Mouse (Mus musculus) MEL (cell line): ENCODE results near the gene Aplp2. TPM values are rescaled to one million over a fixed set of nuclear protein-coding genes. Genes with fewer than 3 reads are reported as not detected.

Experiments
- DNase-seq: peaks from one replicate; pipeline ENCODE4 v3.0.0; 2011; ENCODE audit warnings: low read depth, low spot score
- H3K27ac ChIP-seq: 2 replicates; pipeline ENCODE4 v1.5.1; 2012; ENCODE audit warnings: low read depth, mild to moderate bottlenecking, control low read depth, low read length, moderate library complexity; ENCODE audit not compliant: control insufficient read depth
- H3K27me3 ChIP-seq, 2 experiments: fragments of 150-350 bp in 1 of 2; sonication (generic) in 1 of 2; 2 replicates each; pipeline ENCODE4 v1.6.1; 2012; ENCODE audit warnings: low read length in 2 of 2, mild to moderate bottlenecking in 2 of 2, improper control_type of control experiment in 1 of 2, moderate library complexity in 1 of 2; ENCODE audit not compliant: insufficient read depth in 2 of 2, control insufficient read depth in 1 of 2
- H3K36me3 ChIP-seq, 2 experiments: 2 replicates each; pipeline ENCODE4 v1.6.1; 2012 to 2014; ENCODE audit warnings: low read length in 2 of 2, improper control_type of control experiment in 1 of 2, inconsistent platforms in 1 of 2, mild to moderate bottlenecking in 1 of 2; ENCODE audit not compliant: insufficient read depth in 2 of 2, control insufficient read depth in 1 of 2
- H3K4me1 ChIP-seq, 2 experiments: fragments of 150-350 bp in 1 of 2; sonication (generic) in 1 of 2; 2 replicates each; pipeline ENCODE4 v1.6.1; 2012; ENCODE audit warnings: low read length in 2 of 2, improper control_type of control experiment in 1 of 2, mild to moderate bottlenecking in 1 of 2; ENCODE audit not compliant: insufficient read depth in 2 of 2, control insufficient read depth in 1 of 2
- H3K4me3 ChIP-seq, 2 experiments: fragments of 150-350 bp in 1 of 2; sonication (generic) in 1 of 2; 2 replicates each; pipeline ENCODE4 v1.5.1; 2012; ENCODE audit warnings: low read depth in 2 of 2, low read length in 2 of 2, mild to moderate bottlenecking in 2 of 2, moderate library complexity in 2 of 2, control low read depth in 1 of 2, improper control_type of control experiment in 1 of 2; ENCODE audit not compliant: control insufficient read depth in 1 of 2, insufficient read depth in 1 of 2
- H3K79me2 ChIP-seq: 2 replicates; pipeline ENCODE4 v1.6.1; 2012; ENCODE audit warnings: mild to moderate bottlenecking, low read length, moderate library complexity; ENCODE audit not compliant: control insufficient read depth, poor library complexity, insufficient read depth
- H3K9ac ChIP-seq: 2 replicates; pipeline ENCODE4 v1.6.1; 2012; ENCODE audit warnings: low read depth, mild to moderate bottlenecking, control low read depth, low read length, moderate library complexity; ENCODE audit not compliant: control insufficient read depth, poor library complexity, severe bottlenecking
- H3K9me3 ChIP-seq: fragments of 150-350 bp; sonication (generic); replicated peaks from 2 replicates; pipeline ENCODE4 v1.6.1; 2012; ENCODE audit warnings: mild to moderate bottlenecking, low read length, improper control_type of control experiment, moderate library complexity; ENCODE audit not compliant: insufficient read depth
- BHLHE40 ChIP-seq: IDR thresholded peaks from 2 replicates; pipeline ENCODE4 v1.6.1; 2012; ENCODE audit warnings: low read depth, mild to moderate bottlenecking, inconsistent platforms, low read length, improper control_type of control experiment, borderline replicate concordance
- CHD1 ChIP-seq: IDR thresholded peaks from 2 replicates; pipeline ENCODE4 v1.6.1; 2012; ENCODE audit warnings: low read depth, mild to moderate bottlenecking, inconsistent platforms, low read length, improper control_type of control experiment
- CHD2 ChIP-seq: IDR thresholded peaks from 2 replicates; pipeline ENCODE4 v1.6.1; 2011; ENCODE audit warnings: low read length, improper control_type of control experiment
- CTCF ChIP-seq, 3 experiments: IDR thresholded peaks in 2 of 3; conservative IDR thresholded peaks in 1 of 3; 2 replicates each; pipeline ENCODE4 v1.5.1; 2011 to 2012; ENCODE audit warnings: low read length in 3 of 3, low read depth in 2 of 3, mild to moderate bottlenecking in 2 of 3, improper control_type of control experiment in 1 of 3, inconsistent platforms in 1 of 3, mixed read lengths in 1 of 3, moderate library complexity in 1 of 3; ENCODE audit not compliant: control insufficient read depth in 1 of 3, insufficient read depth in 1 of 3, poor library complexity in 1 of 3, severe bottlenecking in 1 of 3
- E2F4 ChIP-seq: IDR thresholded peaks from 2 replicates; pipeline ENCODE4 v1.6.1; 2011; ENCODE audit warnings: low read depth, low read length, improper control_type of control experiment, borderline replicate concordance
- ELF1 ChIP-seq: IDR thresholded peaks from 2 replicates; pipeline ENCODE4 v1.6.1; 2014; ENCODE audit warnings: low read depth, mild to moderate bottlenecking, inconsistent platforms, low read length, improper control_type of control experiment, moderate library complexity
- EP300 ChIP-seq, 2 experiments: IDR thresholded peaks; 2 replicates each; pipeline ENCODE4 v1.6.1; 2011; ENCODE audit warnings: improper control_type of control experiment in 2 of 2, low read length in 2 of 2, low read depth in 1 of 2, mild to moderate bottlenecking in 1 of 2
- ETS1 ChIP-seq: IDR thresholded peaks from 2 replicates; pipeline ENCODE4 v1.6.1; 2012; ENCODE audit warnings: low read depth, mild to moderate bottlenecking, inconsistent platforms, low read length, improper control_type of control experiment, moderate library complexity
- GABPA ChIP-seq: IDR thresholded peaks from 2 replicates; pipeline ENCODE4 v1.6.1; 2012; ENCODE audit warnings: low read depth, mild to moderate bottlenecking, inconsistent platforms, low read length, improper control_type of control experiment, moderate library complexity
- GATA1 ChIP-seq: IDR thresholded peaks from 2 replicates; pipeline ENCODE4 v1.6.1; 2011; ENCODE audit warnings: low read depth, low read length, improper control_type of control experiment
- HCFC1 ChIP-seq: IDR thresholded peaks from 2 replicates; pipeline ENCODE4 v1.6.1; 2012; ENCODE audit warnings: low read depth, mild to moderate bottlenecking, inconsistent platforms, low read length, improper control_type of control experiment, moderate library complexity
- JUND ChIP-seq: IDR thresholded peaks from 2 replicates; pipeline ENCODE4 v1.6.1; 2011; ENCODE audit warnings: low read depth, mild to moderate bottlenecking, improper control_type of control experiment, low read length
- KAT2A ChIP-seq: conservative IDR thresholded peaks from 2 replicates; pipeline ENCODE4 v1.6.1; 2012; ENCODE audit warnings: low read depth, low read length, improper control_type of control experiment, inconsistent platforms
- MAFK ChIP-seq: IDR thresholded peaks from 2 replicates; pipeline ENCODE4 v1.6.1; 2011; ENCODE audit warnings: low read depth, mild to moderate bottlenecking, low read length, improper control_type of control experiment, borderline replicate concordance
- MAX ChIP-seq: IDR thresholded peaks from 2 replicates; pipeline ENCODE4 v1.6.1; 2011; ENCODE audit warnings: low read length, improper control_type of control experiment
- MAZ ChIP-seq: IDR thresholded peaks from 2 replicates; pipeline ENCODE4 v1.6.1; 2012; ENCODE audit warnings: low read depth, mild to moderate bottlenecking, inconsistent platforms, low read length, improper control_type of control experiment
- MEF2A ChIP-seq: IDR thresholded peaks from 2 replicates; pipeline ENCODE4 v1.6.1; 2014; ENCODE audit warnings: low read depth, mild to moderate bottlenecking, inconsistent platforms, low read length, improper control_type of control experiment; ENCODE audit not compliant: poor library complexity, insufficient replicate concordance, severe bottlenecking; ENCODE audit errors: extremely low read depth
- MXI1 ChIP-seq: IDR thresholded peaks from 2 replicates; pipeline ENCODE4 v1.6.1; 2011; ENCODE audit warnings: mild to moderate bottlenecking, low read depth, low read length, improper control_type of control experiment
- MYB ChIP-seq: IDR thresholded peaks from 2 replicates; pipeline ENCODE4 v1.6.1; 2011; ENCODE audit warnings: mild to moderate bottlenecking, low read depth, low read length, improper control_type of control experiment
- MYC ChIP-seq: IDR thresholded peaks from 2 replicates; pipeline ENCODE4 v1.6.1; 2011; ENCODE audit warnings: low read depth, mild to moderate bottlenecking, low read length, improper control_type of control experiment, moderate library complexity
- NELFE ChIP-seq: IDR thresholded peaks from 2 replicates; pipeline ENCODE4 v1.6.1; 2011; ENCODE audit warnings: low read depth, low read length, improper control_type of control experiment
- NRF1 ChIP-seq: IDR thresholded peaks from 2 replicates; pipeline ENCODE4 v1.6.1; 2014; ENCODE audit warnings: low read depth, mild to moderate bottlenecking, inconsistent platforms, low read length, improper control_type of control experiment, moderate library complexity; ENCODE audit not compliant: poor library complexity, insufficient read depth, severe bottlenecking
- POLR2A ChIP-seq, 2 experiments: IDR thresholded peaks; 2 replicates each; pipeline ENCODE4 v1.6.1; 2011 to 2012; ENCODE audit warnings: low read length in 2 of 2, mild to moderate bottlenecking in 2 of 2, control low read depth in 1 of 2, improper control_type of control experiment in 1 of 2, low read depth in 1 of 2, moderate library complexity in 1 of 2; ENCODE audit not compliant: control insufficient read depth in 1 of 2, insufficient read depth in 1 of 2, poor library complexity in 1 of 2
- POLR2AphosphoS2 ChIP-seq: IDR thresholded peaks from 2 replicates; pipeline ENCODE4 v1.6.1; 2011; ENCODE audit warnings: low read length, improper control_type of control experiment
- POLR2AphosphoS5 ChIP-seq: IDR thresholded peaks from 2 replicates; pipeline ENCODE4 v1.6.1; 2012; ENCODE audit warnings: low read depth, borderline replicate concordance, mild to moderate bottlenecking, inconsistent platforms, low read length, moderate library complexity, mixed read lengths
- RCOR1 ChIP-seq: IDR thresholded peaks from 2 replicates; pipeline ENCODE4 v1.6.1; 2012; ENCODE audit warnings: low read depth, mild to moderate bottlenecking, inconsistent platforms, low read length, improper control_type of control experiment
- SIN3A ChIP-seq: IDR thresholded peaks from 2 replicates; pipeline ENCODE4 v1.6.1; 2012; ENCODE audit warnings: low read length, improper control_type of control experiment, inconsistent platforms
- SMC3 ChIP-seq: IDR thresholded peaks from 2 replicates; pipeline ENCODE4 v1.6.1; 2011; ENCODE audit warnings: low read depth, low read length, improper control_type of control experiment
- TAL1 ChIP-seq: IDR thresholded peaks from 2 replicates; pipeline ENCODE4 v1.6.1; 2012; ENCODE audit warnings: mild to moderate bottlenecking, inconsistent platforms, low read length, moderate library complexity, mixed read lengths
- TBP ChIP-seq: IDR thresholded peaks from 2 replicates; pipeline ENCODE4 v1.8.0; 2011; ENCODE audit warnings: low read depth, low read length, improper control_type of control experiment
- TCF12 ChIP-seq: IDR thresholded peaks from 2 replicates; pipeline ENCODE4 v1.6.1; 2014; ENCODE audit warnings: low read depth, mild to moderate bottlenecking, inconsistent platforms, low read length, improper control_type of control experiment, moderate library complexity
- UBTF ChIP-seq: IDR thresholded peaks from 2 replicates; pipeline ENCODE4 v1.6.1; 2012; ENCODE audit warnings: low read depth, mild to moderate bottlenecking, inconsistent platforms, low read length, improper control_type of control experiment, moderate library complexity, borderline replicate concordance; ENCODE audit not compliant: insufficient read depth
- USF1 ChIP-seq: IDR thresholded peaks from 2 replicates; pipeline ENCODE4 v1.6.1; 2014; ENCODE audit warnings: low read depth, mild to moderate bottlenecking, inconsistent platforms, low read length, improper control_type of control experiment, moderate library complexity
- USF2 ChIP-seq, 2 experiments: IDR thresholded peaks; 2 replicates each; pipeline ENCODE4 v1.6.1; 2011 to 2012; ENCODE audit warnings: improper control_type of control experiment in 2 of 2, low read length in 2 of 2, borderline replicate concordance in 1 of 2, inconsistent platforms in 1 of 2, low read depth in 1 of 2, mild to moderate bottlenecking in 1 of 2; ENCODE audit not compliant: insufficient read depth in 1 of 2
- ZC3H11A ChIP-seq: IDR thresholded peaks from 2 replicates; pipeline ENCODE4 v1.6.1; 2012; ENCODE audit warnings: low read depth, mild to moderate bottlenecking, inconsistent platforms, low read length, improper control_type of control experiment
- ZKSCAN1 ChIP-seq: IDR thresholded peaks from 2 replicates; pipeline ENCODE4 v1.6.1; 2012; ENCODE audit warnings: low read depth, mild to moderate bottlenecking, inconsistent platforms, low read length, improper control_type of control experiment, moderate library complexity
- ZMIZ1 ChIP-seq: IDR thresholded peaks from 2 replicates; pipeline ENCODE4 v1.6.1; 2012; ENCODE audit warnings: low read depth, mild to moderate bottlenecking, inconsistent platforms, low read length, improper control_type of control experiment, moderate library complexity
- ZNF384 ChIP-seq: IDR thresholded peaks from 2 replicates; pipeline ENCODE4 v1.6.1; 2012; ENCODE audit warnings: low read depth, mild to moderate bottlenecking, inconsistent platforms, low read length, improper control_type of control experiment
- polyA plus RNA-seq, 2 experiments: library from polyadenylated mRNA; stranded (reverse) in 1 of 2; unstranded in 1 of 2; fragments of >175 nt in 1 of 2; fragments of >200 nt in 1 of 2; gene quantifications; 2 replicates each; pipeline versions ENCODE4 v1.2.1 to v1.2.4; 2012; ENCODE audit warnings: low replicate concordance in 2 of 2, low read depth in 1 of 2; ENCODE audit not compliant: insufficient read length in 2 of 2, insufficient read depth in 1 of 2, missing spikeins in 1 of 2
- total RNA-seq: library from RNA; depleted of rRNA; stranded (reverse); fragments of 300-350 nt; gene quantifications from 2 replicates; pipeline ENCODE4 v1.2.3, GENCODE M21; 2012

Gene Aplp2
- total and polyA plus RNA-seq, 3 experiments = 37.6 to 60.6 TPM; not detected in 1

GRCm38 (mm10) chr9:31255953-31256352 lies 44.3 kb upstream of the Aplp2 start:
- Histone ChIP-seq H3K27me3 (no peaks in the 10 kb centered on the region), H3K9me3 (no peaks in the 10 kb centered on the region), H3K4me3 (no peak overlapping the region), H3K36me3 (peaks cover 0 to 28% of the 10 kb centered on the region in 2 experiments; a peak in 2 of 4 replicates), H3K9ac (no peak overlapping the region), H3K4me1 (peaks cover 15 to 30% of the 10 kb centered on the region in 2 experiments), H3K27ac (peak overlapping the region; percentile 33), H3K79me2 (peaks cover 1% of the 10 kb centered on the region; the same call in 1 of the 2 replicates)
- TF ChIP-seq ZNF384 (no peak), MYC (no peak), HCFC1 (no peak), MXI1 (no peak), KAT2A (no peak), ETS1 (peak; percentile 31; the same call in 1 of the 2 replicates), POLR2A (IDR thresholded peaks at IDR 0.05; ENCODE audit: control insufficient read depth in 1 of 2, insufficient read depth in 1 of 2, low read depth in 1 of 2, low read length in 2 of 2, poor library complexity in 1 of 2) (no peak), USF1 (no peak), MEF2A (no peak), MYB (no peak), CHD1 (no peak), TBP (no peak), ZKSCAN1 (no peak), E2F4 (no peak), EP300 (IDR thresholded peaks at IDR 0.05; ENCODE audit: low read depth in 1 of 2, low read length in 2 of 2) (peak; percentile 55 to 77), NRF1 (no peak), TCF12 (peak; percentile 71), TAL1 (peak; percentile 50), GATA1 (peak; percentile 73), MAX (no peak), ZC3H11A (no peak), BHLHE40 (no peak), MAFK (no peak), SIN3A (no peak), ZMIZ1 (no peak), ELF1 (no peak), NELFE (no peak), UBTF (no peak), JUND (no peak), CHD2 (no peak), POLR2AphosphoS2 (no peak), GABPA (no peak), CTCF (IDR thresholded peaks at IDR 0.05 in 2 of 3, conservative IDR thresholded peaks at IDR 0.05 in 1 of 3; ENCODE audit: control insufficient read depth in 1 of 3, insufficient read depth in 1 of 3, low read depth in 2 of 3, low read length in 3 of 3, poor library complexity in 1 of 3, severe bottlenecking in 1 of 3) (no peak), SMC3 (no peak), MAZ (no peak), POLR2AphosphoS5 (no peak), RCOR1 (no peak), USF2 (IDR thresholded peaks at IDR 0.05; ENCODE audit: borderline replicate concordance in 1 of 2, insufficient read depth in 1 of 2, low read depth in 1 of 2, low read length in 2 of 2) (no peak)
- no peak for DNase-seq
